Mouse (Mus musculus) intestine, embryonic 16.5 days (tissue): ENCODE measurements around the gene Rsad2. TPM values are rescaled to one million over a fixed set of nuclear protein-coding genes. Genes with fewer than 3 reads are reported as not detected.
"Not testable (repeated sequence)": the region's sequence is repeated elsewhere in the genome, so short reads cannot be mapped to it uniquely, and the experiment has no call there.

Experiments used
- ATAC-seq: fragments of 200-750 bp; cut with Nextera tagmentation; 2 replicates; pipeline ENCODE4 v1.8.0; 2017; ENCODE audit warnings: moderate TSS enrichment, moderate library complexity
- H3K27ac ChIP-seq: fragments of 300-500 bp; sonication (generic); 2 replicates; pipeline ENCODE4 v1.5.1; 2014; ENCODE audit warnings: mild to moderate bottlenecking, low read length
- H3K27me3 ChIP-seq: fragments of 300-500 bp; sonication (generic); replicated peaks from 2 replicates; pipeline ENCODE4 v1.6.1; 2014; ENCODE audit warnings: low read length, control low read depth, mixed read lengths; ENCODE audit not compliant: control insufficient read depth, insufficient read depth
- H3K36me3 ChIP-seq: fragments of 300-500 bp; sonication (generic); 2 replicates; pipeline ENCODE4 v1.6.1; 2014; ENCODE audit warnings: low read length, control low read depth; ENCODE audit not compliant: control insufficient read depth, insufficient read depth
- H3K4me1 ChIP-seq: fragments of 300-500 bp; sonication (generic); 2 replicates; pipeline ENCODE4 v1.6.1; 2014; ENCODE audit warnings: low read length, control low read depth, mixed read lengths; ENCODE audit not compliant: control insufficient read depth, insufficient read depth
- H3K4me2 ChIP-seq: fragments of 300-500 bp; sonication (generic); 2 replicates; pipeline ENCODE4 v1.6.1; 2014; ENCODE audit warnings: low read depth, low read length, control low read depth
- H3K4me3 ChIP-seq: fragments of 300-500 bp; sonication (generic); 2 replicates; pipeline ENCODE4 v1.5.1; 2014; ENCODE audit warnings: mild to moderate bottlenecking, low read length
- H3K9ac ChIP-seq: fragments of 300-500 bp; sonication (generic); 2 replicates; pipeline ENCODE4 v1.6.1; 2014; ENCODE audit warnings: low read depth, low read length
- H3K9me3 ChIP-seq: fragments of 300-500 bp; sonication (generic); 2 replicates; pipeline ENCODE4 v1.6.1; 2016; ENCODE audit warnings: low read length, control low read depth; ENCODE audit not compliant: control insufficient read depth
- WGBS: fragments of 180-500 bp; shearing (Covaris S2); extraction: QIAGEN DNeasy Blood & Tissue Kit; methylation state at CpG from one replicate; pipeline ENCODE4 v1.1.7; 2014; 5-methylcytosine and 5-hydroxymethylcytosine counted together
- polyA plus RNA-seq: library from polyadenylated mRNA; unstranded; fragments of >200 nt; fragmentation: Nextera tagmentation; extraction: Ambion mirVana; gene quantifications from 2 replicates; pipeline ENCODE4 v1.2.1, GENCODE M21; 2015

Gene Rsad2
- 1.2 TPM in 2 replicates for polyA plus RNA-seq

GRCm38 (mm10) chr12:26456028-26456698 is at the start of gene Rsad2:
Gene Rsad2, minus strand, starts transcription at chr12:26456452.
- ATAC-seq: peak; percentile 94
- peak within 1 kb of the TSS; percentile 18; the same call in 1 of the 2 replicates for H3K27ac ChIP-seq

GRCm38 (mm10) chr12:26501042-26501441 is 44.8 kb upstream of the Rsad2 start:
- no peak overlapping the region for H3K27ac ChIP-seq
- H3K4me3 ChIP-seq: no peak overlapping the region
- no peaks in the 10 kb centered on the region for H3K9me3 ChIP-seq
- no peaks in the 10 kb centered on the region for H3K27me3 ChIP-seq
- H3K36me3 ChIP-seq: no peaks in the 10 kb centered on the region
- H3K4me1 ChIP-seq: no peaks in the 10 kb centered on the region
- no peak overlapping the region for H3K9ac ChIP-seq
- 85% methylated on average over 3 of the region's 3 CpGs for WGBS
- no peak for ATAC-seq
- no peak overlapping the region for H3K4me2 ChIP-seq

More at GRCm38 (mm10) chr12:26456028-26456698, at the start of gene Rsad2:
- Histone ChIP-seq H3K27me3 (no peaks in the 10 kb centered on the region), H3K36me3 (no peaks in the 10 kb centered on the region), H3K4me1 (peaks cover 11% of the 10 kb centered on the region), H3K9me3 (no peaks in the 10 kb centered on the region), H3K4me3 (no peak within 1 kb of the TSS), H3K9ac (peak within 1 kb of the TSS; percentile 28; the same call in 1 of the 2 replicates), H3K4me2 (peak within 1 kb of the TSS; percentile 48)
- 27% methylated on average over 13 of the region's 13 CpGs for WGBS

GRCm38 (mm10) chr12:26489942-26490341 is 33.7 kb upstream of the Rsad2 start:
- Histone ChIP-seq H3K4me1 (no peaks in the 10 kb centered on the region), H3K36me3 (no peaks in the 10 kb centered on the region), H3K9me3 (no peaks in the 10 kb centered on the region), H3K27ac (no peak overlapping the region), H3K4me3 (no peak overlapping the region), H3K27me3 (no peaks in the 10 kb centered on the region), H3K4me2 (no peak overlapping the region), H3K9ac (no peak overlapping the region)
- no peak for ATAC-seq
- WGBS: 84% methylated on average over 1 of the region's 1 CpGs

- no peaks in the 10 kb centered on the region for H3K4me1 ChIP-seq
- no peak overlapping the region for H3K4me3 ChIP-seq
- WGBS: 54% methylated on average over 5 of the region's 5 CpGs
- H3K9ac ChIP-seq: no peak overlapping the region
- ATAC-seq: no peak
- H3K27me3 ChIP-seq: no peaks in the 10 kb centered on the region
- H3K4me2 ChIP-seq: no peak overlapping the region
- H3K36me3 ChIP-seq: no peaks in the 10 kb centered on the region
- no peak overlapping the region for H3K27ac ChIP-seq
- H3K9me3 ChIP-seq: no peaks in the 10 kb centered on the region
Measured at GRCm38 (mm10) chr12:26488617-26489274, 32.5 kb upstream of the Rsad2 start.

GRCm38 (mm10) chr12:26487874-26488616 is 31.8 kb upstream of the Rsad2 start:
- Histone ChIP-seq H3K36me3 (no peaks in the 10 kb centered on the region), H3K27ac (no peak overlapping the region), H3K4me2 (no peak overlapping the region), H3K4me1 (no peaks in the 10 kb centered on the region), H3K9me3 (no peaks in the 10 kb centered on the region), H3K9ac (no peak overlapping the region), H3K4me3 (no peak overlapping the region), H3K27me3 (no peaks in the 10 kb centered on the region)
- ATAC-seq: no peak
- WGBS: 55% methylated on average over 14 of the region's 14 CpGs

- 88% methylated on average over 12 of the region's 12 CpGs for WGBS
Measured at GRCm38 (mm10) chr12:26485738-26486580, 29.7 kb upstream of the Rsad2 start.

GRCm38 (mm10) chr12:26478196-26479004 is 22.1 kb upstream of the Rsad2 start:
- Histone ChIP-seq H3K9ac (no peak overlapping the region), H3K27ac (no peak overlapping the region), H3K4me1 (no peaks in the 10 kb centered on the region; the same call in 1 of the 2 replicates), H3K27me3 (no peaks in the 10 kb centered on the region), H3K4me2 (no peak overlapping the region), H3K36me3 (no peaks in the 10 kb centered on the region), H3K4me3 (no peak overlapping the region), H3K9me3 (no peaks in the 10 kb centered on the region)
- ATAC-seq: no peak
- 79% methylated on average over 18 of the region's 18 CpGs for WGBS

More at GRCm38 (mm10) chr12:26485738-26486580, 29.7 kb upstream of the Rsad2 start:
- H3K27me3 ChIP-seq, H3K4me3 ChIP-seq, H3K9ac ChIP-seq, H3K4me1 ChIP-seq, H3K36me3 ChIP-seq, H3K9me3 ChIP-seq, H3K27ac ChIP-seq, H3K4me2 ChIP-seq, ATAC-seq: not testable (repeated sequence)

- Histone ChIP-seq H3K4me1 (no peaks in the 10 kb centered on the region; the same call in 1 of the 2 replicates), H3K27me3 (no peaks in the 10 kb centered on the region), H3K9ac (no peak overlapping the region), H3K4me3 (no peak overlapping the region), H3K9me3 (no peaks in the 10 kb centered on the region), H3K27ac (no peak overlapping the region), H3K36me3 (no peaks in the 10 kb centered on the region), H3K4me2 (no peak overlapping the region)
- ATAC-seq: 0 out of 2 replicates have a peak, but pooled peaks have one; percentile 11
- 82% methylated on average over 5 of the region's 5 CpGs for WGBS
Measured at GRCm38 (mm10) chr12:26477198-26477597, 20.9 kb upstream of the Rsad2 start.
